Mouse (Mus musculus): ENCODE results near the gene Tmem80. TPM values are rescaled to one million over a fixed set of nuclear protein-coding genes. Genes with fewer than 3 reads are reported as not detected.

Gene Tmem80
- 2.8 to 16.3 TPM (median 7.1 TPM) in 3 replicates for total RNA-seq (2017)

DNA sequence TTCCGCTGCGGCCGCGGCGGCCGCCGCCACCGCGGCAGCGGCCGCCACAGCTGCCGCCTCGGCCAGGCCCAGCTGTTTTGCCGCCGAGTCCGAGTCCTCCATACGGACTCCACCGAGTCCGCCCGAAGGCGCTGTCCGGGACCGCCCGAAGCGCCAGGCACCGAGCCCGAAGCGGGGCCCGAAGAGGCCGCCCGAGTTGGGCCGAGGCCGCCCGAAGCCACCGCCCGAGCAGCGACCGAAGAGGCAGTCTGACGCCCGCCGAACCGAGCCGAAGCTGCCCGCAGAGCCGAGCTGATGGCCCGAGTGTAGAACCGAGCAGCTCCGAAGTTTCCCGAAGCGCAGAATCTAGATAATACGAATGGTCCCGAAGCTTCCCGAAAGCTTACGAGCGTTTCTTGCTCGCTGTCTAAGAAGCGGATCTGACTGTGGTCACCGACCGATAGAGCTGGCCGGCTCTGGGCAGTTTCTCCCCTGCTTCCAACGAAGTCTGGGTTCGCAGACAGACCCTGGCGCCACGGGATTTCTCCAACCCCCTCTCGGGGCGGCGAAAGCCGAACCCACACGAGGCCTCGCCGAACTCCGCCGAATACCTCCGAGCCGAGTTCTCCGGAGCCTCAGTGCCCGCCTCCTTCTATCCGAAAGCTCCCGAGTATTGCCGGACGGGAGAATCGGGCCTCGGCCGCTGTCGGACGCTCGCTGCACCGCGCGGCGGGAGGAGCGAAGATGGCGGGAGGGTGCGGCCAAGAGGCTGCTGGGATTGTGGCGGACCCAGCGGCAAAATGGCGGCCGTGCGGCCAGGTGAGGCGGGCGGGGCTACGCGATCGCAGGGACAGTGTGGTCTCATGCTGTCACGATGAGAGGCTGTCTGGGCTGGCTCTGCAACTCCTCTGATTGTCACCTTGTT is at the start of gene Tmem80, which contains the start of gene Deaf1:
Gene Tmem80, plus strand, starts transcription at position 271 of the 904 bp plus-strand sequence.
Gene Deaf1, minus strand, starts transcription at position 222 of the 904 bp plus-strand sequence.
- ATAC-seq (replicated peaks; ENCODE audit: insufficient number of reproducible peaks, low FRiP score, low TSS enrichment, poor library complexity, severe bottlenecking) = peak; percentile 90

DNA sequence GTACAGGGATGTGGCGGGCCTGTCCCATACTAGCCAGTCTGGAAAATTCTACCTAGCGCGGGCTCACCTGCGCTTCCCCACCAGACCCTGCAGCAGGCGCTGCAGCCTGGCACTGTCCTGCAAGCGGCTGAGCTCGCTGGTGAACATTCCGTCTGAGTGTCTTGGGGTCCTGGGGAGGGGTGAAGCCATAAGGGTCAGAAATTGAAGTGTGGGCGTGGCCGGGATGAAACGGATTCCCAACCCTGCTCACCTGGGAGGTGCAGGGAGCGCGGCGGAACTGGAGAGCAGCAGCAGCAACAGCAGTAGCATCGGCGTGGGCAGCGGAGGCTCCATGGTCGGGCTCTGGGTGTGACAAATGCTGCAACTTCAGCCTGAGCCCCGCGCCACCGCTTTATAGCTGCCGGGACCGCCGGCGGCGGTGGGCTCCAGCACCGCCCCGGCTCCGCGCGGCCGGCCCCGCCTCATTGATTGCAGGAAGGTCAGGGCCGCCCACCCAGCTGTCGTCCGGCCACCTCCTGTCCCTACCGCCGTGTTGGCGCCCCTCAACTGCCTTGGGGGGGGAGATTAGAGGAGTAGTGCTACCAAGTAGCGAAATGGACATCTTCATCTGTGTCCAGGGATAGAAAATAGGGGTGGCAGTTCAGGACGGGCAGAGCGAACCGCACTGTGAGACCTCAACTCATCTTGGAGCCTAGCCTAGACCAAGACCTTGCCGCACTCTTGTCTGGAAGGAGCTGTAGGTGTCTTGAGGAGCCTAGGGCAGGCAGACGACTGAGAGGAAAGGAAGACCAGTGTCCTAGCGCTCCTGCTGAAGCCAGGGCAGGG is 48.6 kb upstream of the Tmem80 start, which contains the start of gene Sct:
Gene Sct, minus strand, starts transcription at position 368 of the 825 bp plus-strand sequence.
- no peak for ATAC-seq (replicated peaks; ENCODE audit: insufficient number of reproducible peaks, low FRiP score, low TSS enrichment, poor library complexity, severe bottlenecking)

DNA sequence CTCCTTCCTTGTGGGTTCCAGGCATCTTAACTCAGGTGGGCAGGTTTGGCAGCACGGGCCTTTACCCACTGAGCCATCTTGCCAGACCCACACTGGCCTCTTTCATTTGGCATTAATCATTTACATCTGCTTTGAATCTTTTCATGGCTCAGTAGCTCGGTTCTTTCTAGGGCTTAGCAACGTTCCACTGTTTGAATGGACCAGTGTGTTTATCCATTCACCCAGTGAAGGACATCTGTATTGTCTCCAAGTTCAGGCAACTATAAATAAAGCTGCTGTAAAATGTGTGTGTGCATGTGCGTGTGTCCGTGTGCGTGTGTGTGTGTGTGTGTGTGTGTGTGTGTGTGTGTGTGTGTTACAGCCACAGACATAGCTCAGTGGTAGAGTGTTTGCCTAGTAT is 46.1 kb upstream of the Tmem80 start:
- no peak for ATAC-seq (replicated peaks; ENCODE audit: insufficient number of reproducible peaks, low FRiP score, low TSS enrichment, poor library complexity, severe bottlenecking)

DNA sequence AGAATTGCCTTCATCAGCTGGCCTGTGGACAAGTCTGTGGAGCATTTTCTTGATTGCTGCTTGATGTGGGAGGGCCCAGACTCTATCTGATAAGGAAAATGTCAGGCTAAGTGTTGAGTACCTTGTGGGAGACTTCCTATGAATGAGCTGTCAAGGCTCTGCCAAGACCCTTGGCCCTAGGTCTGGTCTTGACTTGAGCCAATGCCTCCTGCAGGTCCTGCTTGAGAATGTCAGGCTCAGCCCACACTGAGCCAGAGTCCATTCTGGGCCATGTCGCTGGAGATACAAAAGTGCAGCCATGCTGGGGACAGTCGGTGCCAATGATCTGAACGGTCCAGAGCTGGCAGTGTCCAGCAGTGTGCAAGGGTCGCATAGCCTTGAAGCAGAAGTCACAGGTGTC is 44.8 kb upstream of the Tmem80 start:
- ATAC-seq (replicated peaks; ENCODE audit: insufficient number of reproducible peaks, low FRiP score, low TSS enrichment, poor library complexity, severe bottlenecking) = no peak

DNA sequence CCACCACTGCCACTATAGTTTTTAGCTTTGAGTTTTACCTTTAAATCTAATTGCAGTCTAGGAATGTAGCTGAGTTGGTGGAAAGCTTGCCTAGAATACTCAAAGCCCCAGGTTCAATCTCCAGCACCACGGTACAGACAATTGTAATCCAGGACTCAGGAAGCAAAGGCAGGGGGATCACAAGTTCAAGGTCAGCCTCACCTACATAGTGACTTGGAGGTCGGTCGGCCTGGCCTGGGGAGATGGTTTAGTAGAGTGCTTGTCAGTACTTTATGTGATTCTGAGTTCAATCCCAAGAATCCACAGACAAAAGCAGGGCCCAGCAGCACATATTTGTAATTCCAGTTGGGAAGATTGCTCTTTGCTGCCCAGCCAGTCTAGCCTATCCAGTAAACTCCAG is 39.5 kb upstream of the Tmem80 start:
- ATAC-seq (replicated peaks; ENCODE audit: insufficient number of reproducible peaks, low FRiP score, low TSS enrichment, poor library complexity, severe bottlenecking) = no peak

DNA sequence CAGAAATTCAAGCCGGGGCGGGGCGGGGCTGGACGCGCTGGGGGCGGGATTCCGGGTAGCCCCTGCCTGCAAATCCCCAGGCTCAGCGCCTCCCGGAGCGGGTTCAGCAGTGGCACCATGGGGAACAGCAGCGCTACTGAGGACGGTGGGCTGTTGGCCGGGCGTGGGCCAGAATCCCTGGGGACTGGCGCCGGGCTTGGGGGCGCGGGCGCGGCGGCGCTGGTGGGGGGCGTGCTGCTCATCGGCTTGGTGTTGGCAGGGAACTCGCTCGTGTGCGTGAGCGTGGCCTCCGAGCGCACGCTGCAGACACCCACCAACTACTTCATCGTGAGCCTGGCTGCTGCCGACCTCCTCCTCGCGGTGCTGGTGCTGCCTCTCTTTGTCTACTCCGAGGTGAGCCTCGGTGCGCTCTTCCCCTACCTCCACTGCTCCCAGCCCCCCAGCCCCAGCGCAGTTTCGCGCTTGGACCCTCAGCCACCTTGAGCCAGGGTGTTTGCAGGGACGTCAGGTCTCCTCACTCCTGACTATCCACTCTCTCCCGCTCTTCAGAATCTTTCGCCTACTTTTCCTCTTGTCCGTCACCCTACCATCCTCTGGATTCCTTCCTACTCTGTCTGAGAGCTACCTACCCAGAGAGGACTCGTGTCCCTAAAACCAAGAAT is 35.5 kb upstream of the Tmem80 start, which contains the start of gene Drd4:
Gene Drd4, plus strand, starts transcription at position 86 of the 662 bp plus-strand sequence.
- ATAC-seq (replicated peaks; ENCODE audit: insufficient number of reproducible peaks, low FRiP score, low TSS enrichment, poor library complexity, severe bottlenecking) = no peak

DNA sequence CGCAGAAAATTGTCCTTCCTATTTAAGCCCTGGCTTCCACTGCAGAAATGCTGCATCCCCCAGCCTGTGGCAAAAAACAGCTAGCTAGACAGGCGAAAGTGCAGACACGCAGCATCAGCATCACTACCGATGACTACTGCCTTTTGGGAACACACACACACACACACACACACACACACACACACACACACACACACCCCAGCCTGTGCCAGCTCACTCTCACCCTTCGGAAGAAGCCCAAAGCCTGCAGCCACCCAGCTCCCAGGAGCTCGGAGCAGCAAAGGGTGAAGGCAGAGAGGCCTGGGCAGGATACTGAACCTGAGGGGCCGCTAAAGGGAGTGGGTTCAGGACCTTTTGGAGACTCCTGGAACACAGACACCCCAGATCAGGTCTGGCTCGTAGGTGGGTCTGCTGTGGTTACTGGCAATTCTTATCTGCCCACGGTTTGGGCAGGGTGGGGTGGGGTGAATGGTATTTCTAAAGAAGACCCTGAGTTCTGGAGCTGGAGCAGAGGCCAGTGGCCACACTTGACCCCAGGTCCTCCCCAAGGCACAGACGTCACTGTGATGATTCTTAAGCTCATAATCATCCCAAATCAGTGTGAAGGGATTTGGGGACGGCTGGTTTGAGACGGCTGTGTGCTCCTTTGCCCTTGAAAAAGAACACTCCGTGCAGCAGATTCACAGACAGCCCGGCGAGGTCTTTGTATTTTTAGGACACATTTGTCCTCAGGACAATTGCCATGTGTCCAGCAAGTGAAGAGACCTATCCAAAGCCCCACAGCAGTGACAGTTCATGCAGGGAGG is 34.8 kb upstream of the Tmem80 start:
- ATAC-seq (replicated peaks; ENCODE audit: insufficient number of reproducible peaks, low FRiP score, low TSS enrichment, poor library complexity, severe bottlenecking) = no peak

DNA sequence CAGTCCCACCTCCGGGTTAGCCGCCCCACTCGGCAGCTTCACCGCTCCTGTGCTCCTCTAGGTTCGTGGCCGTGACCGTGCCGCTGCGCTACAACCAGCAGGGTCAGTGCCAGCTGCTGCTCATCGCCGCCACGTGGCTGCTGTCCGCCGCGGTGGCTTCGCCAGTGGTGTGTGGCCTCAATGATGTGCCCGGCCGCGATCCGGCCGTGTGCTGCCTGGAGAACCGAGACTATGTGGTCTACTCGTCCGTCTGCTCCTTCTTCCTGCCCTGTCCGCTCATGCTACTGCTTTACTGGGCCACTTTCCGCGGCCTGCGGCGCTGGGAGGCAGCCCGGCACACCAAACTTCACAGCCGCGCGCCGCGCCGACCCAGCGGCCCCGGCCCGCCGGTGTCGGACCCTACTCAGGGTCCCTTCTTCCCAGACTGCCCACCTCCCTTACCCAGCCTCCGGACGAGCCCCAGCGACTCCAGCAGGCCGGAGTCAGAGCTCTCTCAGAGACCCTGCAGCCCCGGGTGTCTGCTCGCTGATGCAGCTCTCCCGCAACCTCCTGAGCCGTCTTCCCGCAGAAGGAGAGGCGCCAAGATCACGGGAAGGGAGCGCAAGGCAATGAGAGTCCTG is 33.6 kb upstream of the Tmem80 start:
- 0 out of 2 replicates have a peak, but pooled peaks have one; percentile 29 for ATAC-seq (replicated peaks; ENCODE audit: insufficient number of reproducible peaks, low FRiP score, low TSS enrichment, poor library complexity, severe bottlenecking)

DNA sequence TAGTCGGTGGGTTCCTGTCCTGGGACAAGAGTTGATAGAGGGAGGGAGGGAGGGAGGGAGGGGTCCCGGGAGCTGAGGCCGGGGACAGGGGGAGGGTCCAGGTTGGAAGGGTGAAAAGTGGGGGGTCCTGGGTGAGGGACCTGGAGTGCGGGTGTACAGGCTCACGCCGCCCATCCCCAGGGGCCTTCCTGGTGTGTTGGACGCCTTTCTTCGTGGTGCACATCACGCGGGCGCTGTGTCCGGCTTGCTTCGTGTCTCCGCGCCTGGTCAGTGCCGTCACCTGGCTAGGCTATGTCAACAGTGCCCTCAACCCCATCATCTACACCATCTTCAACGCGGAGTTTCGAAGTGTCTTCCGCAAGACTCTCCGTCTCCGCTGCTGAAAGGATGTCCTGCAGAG is 33.1 kb upstream of the Tmem80 start:
- 0 out of 2 replicates have a peak, but pooled peaks have one; percentile 15 for ATAC-seq (replicated peaks; ENCODE audit: insufficient number of reproducible peaks, low FRiP score, low TSS enrichment, poor library complexity, severe bottlenecking)

DNA sequence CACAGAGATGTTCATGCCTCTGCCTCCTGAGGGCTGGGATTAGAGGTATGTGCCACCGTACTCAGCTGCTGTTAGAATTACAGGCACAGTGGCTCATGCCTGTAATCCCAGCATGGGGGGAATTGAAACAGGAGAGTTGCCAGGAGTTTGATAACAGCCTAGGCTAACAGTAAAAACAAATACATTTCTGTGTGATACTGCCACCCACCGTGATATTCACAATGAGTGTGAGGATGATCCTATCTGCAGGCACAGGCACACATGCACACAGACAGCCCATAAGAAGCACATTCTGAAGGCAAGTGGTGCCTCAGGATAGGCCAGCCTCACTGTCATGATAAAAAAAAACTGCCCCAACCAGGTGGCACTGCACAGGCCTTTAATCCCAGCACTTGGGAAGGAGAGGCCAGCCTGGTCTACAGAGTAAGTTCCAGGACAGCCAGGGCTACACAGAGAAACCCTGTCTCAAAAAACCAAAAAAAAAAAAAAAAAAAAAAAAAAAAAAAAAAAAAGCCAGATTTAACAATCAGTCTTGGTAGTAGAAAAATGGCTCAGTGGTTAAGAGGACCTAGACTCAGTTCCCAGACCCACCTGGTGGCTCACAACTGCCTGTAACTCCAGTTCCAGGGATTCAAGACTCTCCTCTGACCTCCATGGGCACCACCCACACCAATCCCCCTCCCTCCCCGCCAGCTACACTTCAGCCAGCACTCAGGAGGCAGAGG is 29.5 kb upstream of the Tmem80 start:
- ATAC-seq (replicated peaks; ENCODE audit: insufficient number of reproducible peaks, low FRiP score, low TSS enrichment, poor library complexity, severe bottlenecking) = no peak

DNA sequence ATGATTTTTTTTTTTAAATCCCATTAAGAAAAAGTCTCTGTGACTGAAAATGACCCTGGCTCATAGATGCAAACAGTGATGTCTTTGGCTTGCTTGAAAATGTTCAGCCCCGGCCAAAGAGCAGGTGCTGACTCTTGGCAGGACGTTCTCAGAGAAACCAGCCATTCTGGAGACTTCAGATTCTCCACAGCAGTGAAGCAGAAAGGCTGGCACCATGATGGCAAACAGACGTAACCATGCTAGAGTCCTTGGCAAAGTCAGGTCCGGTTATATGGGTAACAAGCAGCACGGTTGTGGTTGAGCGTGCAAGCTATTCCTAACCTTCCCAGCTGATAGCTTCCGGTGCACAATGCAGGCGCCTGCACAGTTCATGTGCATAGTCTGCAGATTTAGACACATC is 28.4 kb upstream of the Tmem80 start:
- ATAC-seq (replicated peaks; ENCODE audit: insufficient number of reproducible peaks, low FRiP score, low TSS enrichment, poor library complexity, severe bottlenecking) = no peak

DNA sequence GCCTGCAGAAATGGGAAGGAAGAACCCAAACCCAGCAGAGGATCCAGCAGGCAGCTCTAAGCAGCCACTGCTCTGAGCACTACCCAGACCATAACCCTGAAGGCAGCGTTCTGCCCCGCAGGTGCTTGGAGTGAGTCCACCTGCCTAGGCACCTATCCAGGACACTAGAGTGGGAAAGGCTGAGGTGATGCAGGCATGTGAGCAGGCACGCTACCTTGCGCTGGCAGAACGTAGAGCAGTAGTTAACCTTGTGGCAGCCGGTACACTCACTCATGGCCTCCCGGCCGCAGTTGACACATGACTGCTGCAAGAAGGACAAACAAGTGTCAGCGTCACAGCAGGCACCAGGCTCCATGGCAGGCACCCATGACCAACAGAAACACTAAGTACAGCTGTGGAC is 26.2 kb upstream of the Tmem80 start:
- no peak for ATAC-seq (replicated peaks; ENCODE audit: insufficient number of reproducible peaks, low FRiP score, low TSS enrichment, poor library complexity, severe bottlenecking)

DNA sequence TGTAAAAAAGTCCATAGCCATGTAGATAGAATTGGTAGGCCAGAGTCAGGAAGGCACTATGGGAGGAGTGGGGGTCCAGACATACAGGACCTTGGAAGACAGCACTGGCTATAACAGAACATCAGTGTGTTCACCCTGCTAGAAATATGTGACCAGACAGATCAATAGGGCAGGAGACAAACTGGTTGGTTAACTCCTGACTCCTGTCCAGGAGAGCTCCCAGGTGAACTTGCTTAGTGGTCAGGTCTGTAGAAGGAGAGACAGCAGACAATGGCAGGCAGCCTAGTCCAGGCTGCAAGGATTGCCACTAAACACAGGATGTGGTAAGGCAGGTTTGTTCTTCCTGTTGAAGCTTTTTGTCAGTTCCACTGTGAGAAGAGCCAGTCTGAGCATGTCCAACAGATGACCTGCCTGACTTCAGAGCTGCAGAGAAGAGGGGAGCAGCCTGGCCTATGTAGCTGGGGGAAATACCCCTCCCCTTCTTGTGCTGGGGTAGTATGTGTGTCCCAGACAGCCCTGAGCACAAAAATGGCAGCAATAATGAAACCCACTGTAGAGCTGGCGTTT is 24.8 kb upstream of the Tmem80 start:
- peak; percentile 36; the same call in 1 of the 2 replicates for ATAC-seq (replicated peaks; ENCODE audit: insufficient number of reproducible peaks, low FRiP score, low TSS enrichment, poor library complexity, severe bottlenecking)

DNA sequence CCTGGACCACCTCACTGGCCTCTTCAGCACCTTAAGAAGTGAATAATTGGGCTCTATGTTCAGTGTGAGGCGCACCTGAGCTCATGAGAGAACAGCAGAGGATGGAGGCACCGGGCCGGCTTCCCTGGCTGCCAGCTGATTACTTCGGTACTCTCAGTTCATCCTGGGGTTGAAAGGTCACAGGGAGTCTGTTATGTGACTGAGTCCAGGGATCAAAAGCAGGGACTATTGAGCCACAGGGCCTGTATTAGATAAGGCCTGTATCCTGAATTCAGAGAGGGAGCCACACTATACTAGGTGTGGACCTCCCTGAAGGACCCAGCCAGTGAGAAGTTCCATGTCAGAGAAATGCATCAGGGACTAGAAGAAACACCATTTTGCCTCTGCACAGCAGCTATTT is 23.0 kb upstream of the Tmem80 start:
- ATAC-seq (replicated peaks; ENCODE audit: insufficient number of reproducible peaks, low FRiP score, low TSS enrichment, poor library complexity, severe bottlenecking) = no peak

DNA sequence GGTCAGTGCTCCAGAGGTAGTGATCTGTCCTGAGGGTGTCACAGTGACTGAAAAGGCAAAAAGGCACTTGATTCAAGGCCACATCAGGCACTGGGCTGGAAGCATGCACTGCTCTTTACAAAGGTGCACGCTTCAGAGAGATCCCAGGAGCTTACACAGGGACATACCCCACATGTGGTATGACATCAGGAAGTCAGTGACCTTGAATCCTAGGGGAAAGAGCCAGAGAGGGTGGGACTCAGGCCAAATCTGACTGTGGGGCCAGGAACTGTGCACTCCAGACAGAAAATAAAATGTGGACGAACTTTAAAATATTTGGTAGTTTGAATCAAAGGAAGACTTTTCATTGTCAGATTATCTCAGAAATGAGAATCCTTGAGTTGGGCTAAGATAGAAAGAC is 13.1 kb upstream of the Tmem80 start:
- ATAC-seq (replicated peaks; ENCODE audit: insufficient number of reproducible peaks, low FRiP score, low TSS enrichment, poor library complexity, severe bottlenecking) = no peak

DNA sequence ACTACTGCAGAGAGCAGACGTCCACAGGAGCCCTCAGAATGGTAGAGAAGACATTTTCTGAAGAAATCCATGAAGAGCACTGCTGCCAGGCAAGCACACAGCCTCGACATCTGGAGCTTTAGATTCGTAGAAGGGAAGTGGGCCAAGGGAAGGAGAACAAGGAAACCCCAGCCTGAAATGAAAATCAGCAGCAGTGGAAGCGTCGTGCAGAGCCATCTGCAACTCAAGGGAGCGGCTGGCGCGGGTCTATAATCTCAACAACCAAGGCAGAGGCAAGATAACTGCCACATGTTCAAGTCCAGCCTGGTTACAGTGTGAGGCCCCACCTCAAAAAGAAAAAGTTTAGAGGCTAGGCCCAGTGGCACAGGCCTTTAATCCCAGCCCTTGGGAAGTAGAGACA is 12.5 kb upstream of the Tmem80 start:
- ATAC-seq (replicated peaks; ENCODE audit: insufficient number of reproducible peaks, low FRiP score, low TSS enrichment, poor library complexity, severe bottlenecking) = no peak

DNA sequence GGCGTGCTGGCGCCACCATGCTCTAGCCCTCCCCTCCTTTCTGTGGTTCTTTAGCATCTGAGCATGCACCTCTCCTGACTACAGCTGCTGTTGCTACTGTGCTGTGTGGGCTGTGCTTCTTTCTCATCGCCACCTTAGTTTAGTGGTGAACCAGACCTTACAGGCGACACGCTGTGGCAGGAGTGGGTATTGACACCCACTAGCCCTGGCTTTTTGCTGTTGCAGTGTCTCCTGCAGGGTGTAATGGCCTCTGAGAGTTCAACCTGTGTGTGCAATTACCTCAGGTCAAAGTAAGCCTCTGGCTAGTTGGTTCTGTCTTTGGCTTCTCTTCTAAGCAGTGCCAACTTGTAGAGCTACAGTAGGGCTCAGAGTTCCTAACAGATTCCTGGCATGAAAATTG is 11.6 kb upstream of the Tmem80 start:
- peak; percentile 87 for ATAC-seq (replicated peaks; ENCODE audit: insufficient number of reproducible peaks, low FRiP score, low TSS enrichment, poor library complexity, severe bottlenecking)
